Mouse (Mus musculus) urinary bladder, adult 18-20 months (tissue): ENCODE data around the gene Fos.
"Not testable (repeated sequence)": the region's sequence is repeated elsewhere in the genome, so short reads cannot be mapped to it uniquely, and the experiment has no call there.

ENCODE experiments used
- DNase-seq, 2 experiments: peaks; one replicate each; pipeline ENCODE4 v3.0.0; 2022; ENCODE audit warnings: low spot score in 2 of 2, mixed read lengths in 2 of 2

The Fos gene

GRCm38 (mm10) chr12:85523421-85524192 lies 49.9 kb downstream of the Fos start:
- DNase-seq, result no peak

- no peak for DNase-seq
These were observed 50.6 kb downstream of the Fos start for GRCm38 (mm10) chr12:85524193-85524858.

- not testable (repeated sequence) for DNase-seq
These were observed 51.3 kb downstream of the Fos start for GRCm38 (mm10) chr12:85524859-85525495.
